Mouse (Mus musculus): ENCODE measurements around the gene Syt15. TPM values are rescaled to one million over a fixed set of nuclear protein-coding genes. Genes with fewer than 3 reads are reported as not detected.
A peak's percentile ranks its signal among the peaks of the same experiment; 100 is the strongest.

Syt15 gene
- polyA plus RNA-seq, 1 experiment from 2014 or later = 0.46 TPM

DNA sequence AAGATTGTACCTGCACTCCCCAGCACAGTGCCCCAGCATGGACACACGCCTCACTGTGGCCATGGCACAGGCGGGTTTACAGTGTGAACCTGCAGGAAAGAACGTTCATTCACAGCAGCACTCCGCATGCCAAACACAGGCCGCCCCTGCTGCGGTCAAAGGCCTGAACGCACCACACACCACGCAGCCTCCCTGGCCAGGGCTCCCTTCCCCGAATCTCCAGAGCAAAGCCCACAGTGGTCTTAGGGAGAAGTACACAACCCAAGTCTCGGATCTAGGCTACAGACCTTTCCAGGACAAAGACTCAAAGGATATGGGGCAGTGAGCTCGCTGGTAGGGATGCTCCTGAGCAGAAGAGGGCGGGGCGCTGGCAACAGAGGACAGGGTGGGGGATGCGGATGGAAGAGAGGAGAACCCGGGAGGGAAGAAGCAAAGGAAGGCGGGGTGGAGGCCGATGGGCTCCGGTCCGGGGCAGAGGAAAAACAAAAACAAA is 18.6 kb upstream of the Syt15 start:
- WGBS = 2% methylated on average over 19 of the region's 19 CpGs
- Histone ChIP-seq H3K36me3 (ENCODE audit: control insufficient read depth, insufficient read depth, low read length) (no peaks in the 10 kb centered on the region), H3K4me2 (replicated peaks; ENCODE audit: low read depth, low read length) (peak overlapping the region; percentile 87), H3K4me3 (ENCODE audit: low read length) (peak overlapping the region; percentile 60), H3K27me3 (ENCODE audit: control insufficient read depth, insufficient read depth, low read length) (no peaks in the 10 kb centered on the region), H3K9ac (ENCODE audit: low read depth, low read length) (peak overlapping the region; percentile 60; the same call in 1 of the 2 replicates), H3K27ac (ENCODE audit: low read depth, low read length) (no peak overlapping the region), H3K4me1 (ENCODE audit: control insufficient read depth, insufficient read depth, low read length) (no peaks in the 10 kb centered on the region; the same call in 1 of the 2 replicates), H3K9me3 (ENCODE audit: control insufficient read depth, low read length) (no peaks in the 10 kb centered on the region)
- ATAC-seq (ENCODE audit: low FRiP score, low TSS enrichment) = peak; percentile 74

DNA sequence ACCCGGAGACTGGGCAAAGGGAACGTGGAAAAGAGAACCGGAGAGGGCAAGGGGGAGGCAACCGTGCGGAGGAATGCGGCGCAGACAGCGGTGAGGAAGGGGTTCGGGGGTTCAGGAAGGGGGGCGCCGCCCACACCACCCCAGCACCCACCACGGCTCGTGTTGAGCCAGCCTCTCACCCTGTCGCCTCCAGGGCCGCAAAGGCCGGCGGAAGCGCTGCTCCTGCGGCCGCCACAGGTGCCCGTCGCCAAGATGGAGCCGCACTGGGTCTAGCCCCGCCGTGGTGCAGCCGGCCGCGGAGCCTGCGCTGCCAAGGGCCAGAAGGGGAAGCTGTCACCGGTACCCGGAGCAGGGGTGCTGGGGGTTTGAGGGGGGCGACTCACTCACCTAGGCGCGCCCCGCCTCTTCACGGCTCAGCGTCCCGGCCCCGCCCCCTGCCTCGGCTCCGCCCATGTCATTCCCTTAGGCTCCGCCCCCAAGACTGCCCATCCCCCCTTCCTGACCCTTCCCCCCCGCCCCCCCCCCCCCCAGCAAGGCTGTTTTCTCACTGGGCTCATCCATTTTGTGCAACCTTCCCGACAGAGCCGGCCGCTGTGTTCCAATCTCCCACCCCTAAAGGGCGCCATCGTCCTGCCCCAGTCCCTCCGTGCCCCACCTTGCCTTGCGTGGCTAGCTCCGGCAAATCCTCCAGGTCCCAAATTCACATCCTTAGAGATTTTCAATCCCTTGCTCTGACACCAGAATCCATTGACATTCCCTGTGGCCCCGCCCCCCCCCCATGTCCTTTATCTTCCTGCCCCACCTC is 18.0 kb upstream of the Syt15 start, which contains the start of gene Gprin2:
TSS of gene Gprin2 (minus strand) at position 423 of the 805 bp plus-strand sequence.
- H3K27me3 ChIP-seq (ENCODE audit: control insufficient read depth, insufficient read depth, low read length) = no peaks in the 10 kb centered on the region
- H3K4me1 ChIP-seq (ENCODE audit: control insufficient read depth, insufficient read depth, low read length) = no peaks in the 10 kb centered on the region; the same call in 1 of the 2 replicates
- H3K4me2 ChIP-seq (replicated peaks; ENCODE audit: low read depth, low read length) = peak within 1 kb of the TSS; percentile 87
- peak within 1 kb of the TSS; percentile 60 for H3K9ac ChIP-seq (ENCODE audit: low read depth, low read length)
- H3K27ac ChIP-seq (ENCODE audit: low read depth, low read length) = no peak within 1 kb of the TSS
- H3K36me3 ChIP-seq (ENCODE audit: control insufficient read depth, insufficient read depth, low read length) = no peaks in the 10 kb centered on the region
- no peaks in the 10 kb centered on the region for H3K9me3 ChIP-seq (ENCODE audit: control insufficient read depth, low read length)
- H3K4me3 ChIP-seq (ENCODE audit: low read length) = peak within 1 kb of the TSS; percentile 60
- ATAC-seq (ENCODE audit: low FRiP score, low TSS enrichment) = peak; percentile 70
- WGBS = 6% methylated on average over 32 of the region's 52 CpGs

DNA sequence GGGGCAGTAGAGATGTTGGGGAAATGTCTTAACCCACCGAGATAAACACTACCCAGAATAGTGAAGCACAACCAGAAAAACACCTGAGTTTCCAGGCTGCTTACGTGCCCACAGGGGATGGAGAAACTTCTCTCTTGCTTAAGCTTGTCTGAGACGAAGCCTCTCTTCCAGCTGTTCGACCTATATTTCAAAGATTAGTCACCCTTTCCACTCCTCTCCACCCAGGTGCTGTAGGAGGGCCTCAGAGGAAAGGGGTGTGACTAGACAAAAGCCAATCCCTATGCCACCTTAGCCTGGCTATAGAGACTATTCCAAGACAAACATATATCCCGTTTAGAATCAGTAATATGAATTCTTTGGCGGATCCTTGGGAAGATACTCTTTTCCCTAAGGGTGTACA is 11.4 kb upstream of the Syt15 start:
- H3K4me3 ChIP-seq (ENCODE audit: low read length) = no peak overlapping the region
- no peaks in the 10 kb centered on the region for H3K36me3 ChIP-seq (ENCODE audit: control insufficient read depth, insufficient read depth, low read length)
- ATAC-seq (ENCODE audit: low FRiP score, low TSS enrichment) = no peak
- H3K27ac ChIP-seq (ENCODE audit: low read depth, low read length) = no peak overlapping the region
- H3K4me2 ChIP-seq (replicated peaks; ENCODE audit: low read depth, low read length) = no peak overlapping the region
- no peaks in the 10 kb centered on the region for H3K4me1 ChIP-seq (ENCODE audit: control insufficient read depth, insufficient read depth, low read length)
- no peak overlapping the region for H3K9ac ChIP-seq (ENCODE audit: low read depth, low read length)
- no peaks in the 10 kb centered on the region for H3K9me3 ChIP-seq (ENCODE audit: control insufficient read depth, low read length)
- H3K27me3 ChIP-seq (ENCODE audit: control insufficient read depth, insufficient read depth, low read length) = no peaks in the 10 kb centered on the region; the same call in 1 of the 2 replicates
- 80% methylated on average over 6 of the region's 6 CpGs for WGBS

DNA sequence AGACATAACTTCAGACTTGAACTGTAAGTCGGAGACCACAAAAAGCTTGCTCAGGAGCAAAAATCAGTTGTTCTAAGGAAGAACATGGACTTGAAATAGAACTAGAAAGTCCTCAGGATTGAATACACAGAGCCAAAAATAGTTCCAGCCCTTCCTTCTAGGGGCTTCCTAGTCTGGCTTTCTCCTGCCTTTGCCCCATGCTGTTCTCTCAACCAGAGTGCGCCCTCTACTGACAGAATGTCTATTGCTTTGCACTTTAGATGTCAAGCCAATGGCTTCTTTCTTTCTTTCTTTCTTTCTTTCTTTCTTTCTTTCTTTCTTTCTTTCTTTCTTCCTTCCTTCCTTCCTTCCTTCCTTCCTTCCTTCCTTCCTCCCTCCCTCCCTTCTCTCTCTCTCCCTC is 10.7 kb upstream of the Syt15 start:
- H3K27ac ChIP-seq (ENCODE audit: low read depth, low read length) = no peak overlapping the region
- H3K27me3 ChIP-seq (ENCODE audit: control insufficient read depth, insufficient read depth, low read length) = no peaks in the 10 kb centered on the region; the same call in 1 of the 2 replicates
- no peak overlapping the region for H3K4me3 ChIP-seq (ENCODE audit: low read length)
- 53% methylated on average over 2 of the region's 2 CpGs for WGBS
- H3K36me3 ChIP-seq (ENCODE audit: control insufficient read depth, insufficient read depth, low read length) = no peaks in the 10 kb centered on the region
- no peaks in the 10 kb centered on the region for H3K9me3 ChIP-seq (ENCODE audit: control insufficient read depth, low read length)
- no peak overlapping the region for H3K4me2 ChIP-seq (replicated peaks; ENCODE audit: low read depth, low read length)
- ATAC-seq (ENCODE audit: low FRiP score, low TSS enrichment) = no peak
- no peaks in the 10 kb centered on the region for H3K4me1 ChIP-seq (ENCODE audit: control insufficient read depth, insufficient read depth, low read length)
- no peak overlapping the region for H3K9ac ChIP-seq (ENCODE audit: low read depth, low read length)

DNA sequence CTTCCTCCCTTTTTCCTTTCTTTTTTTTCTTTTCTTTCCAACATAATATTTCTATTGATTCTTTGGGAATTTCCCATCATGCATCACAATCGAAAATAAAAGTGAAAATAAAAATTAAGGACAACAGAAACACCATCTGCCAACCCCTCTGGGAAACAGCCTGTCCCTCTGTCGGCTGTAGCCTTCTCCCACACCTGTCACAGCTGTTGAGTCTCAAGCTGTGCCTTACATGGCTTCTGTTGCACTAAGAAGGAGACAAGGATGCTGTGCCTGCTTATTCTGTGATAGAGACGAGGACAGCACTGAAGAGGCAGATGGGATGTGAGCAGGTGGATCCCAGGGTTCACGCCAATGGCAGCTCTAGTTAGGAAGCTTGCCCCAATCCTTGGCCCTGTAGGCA is 10.3 kb upstream of the Syt15 start:
- Histone ChIP-seq H3K27ac (ENCODE audit: low read depth, low read length) (no peak overlapping the region), H3K36me3 (ENCODE audit: control insufficient read depth, insufficient read depth, low read length) (no peaks in the 10 kb centered on the region), H3K9ac (ENCODE audit: low read depth, low read length) (no peak overlapping the region), H3K4me1 (ENCODE audit: control insufficient read depth, insufficient read depth, low read length) (no peaks in the 10 kb centered on the region), H3K27me3 (ENCODE audit: control insufficient read depth, insufficient read depth, low read length) (no peaks in the 10 kb centered on the region; the same call in 1 of the 2 replicates), H3K4me2 (replicated peaks; ENCODE audit: low read depth, low read length) (no peak overlapping the region), H3K4me3 (ENCODE audit: low read length) (no peak overlapping the region), H3K9me3 (ENCODE audit: control insufficient read depth, low read length) (no peaks in the 10 kb centered on the region)
- 61% methylated on average over 4 of the region's 4 CpGs for WGBS
- ATAC-seq (ENCODE audit: low FRiP score, low TSS enrichment) = no peak

DNA sequence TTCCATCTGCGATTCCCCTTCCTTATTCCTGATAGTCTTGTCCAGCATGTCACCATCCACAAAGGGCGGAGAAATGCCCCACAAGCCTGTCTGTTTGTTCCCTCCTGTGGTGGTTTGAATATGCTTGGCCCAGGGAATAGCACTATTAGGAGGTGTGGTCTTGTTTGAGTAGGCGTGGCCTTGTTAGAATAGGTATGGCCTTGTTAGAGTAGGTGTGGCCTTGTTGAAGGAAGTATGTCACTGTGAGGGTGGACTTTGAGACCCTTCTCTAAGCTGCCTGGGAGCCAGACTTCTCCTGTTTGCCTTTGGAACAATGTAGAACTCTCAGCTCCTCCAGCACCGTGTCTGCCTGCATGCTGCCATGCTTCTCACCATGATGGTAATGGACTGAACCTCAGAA is 9.5 kb upstream of the Syt15 start:
- WGBS = 91% methylated on average over 4 of the region's 4 CpGs

DNA sequence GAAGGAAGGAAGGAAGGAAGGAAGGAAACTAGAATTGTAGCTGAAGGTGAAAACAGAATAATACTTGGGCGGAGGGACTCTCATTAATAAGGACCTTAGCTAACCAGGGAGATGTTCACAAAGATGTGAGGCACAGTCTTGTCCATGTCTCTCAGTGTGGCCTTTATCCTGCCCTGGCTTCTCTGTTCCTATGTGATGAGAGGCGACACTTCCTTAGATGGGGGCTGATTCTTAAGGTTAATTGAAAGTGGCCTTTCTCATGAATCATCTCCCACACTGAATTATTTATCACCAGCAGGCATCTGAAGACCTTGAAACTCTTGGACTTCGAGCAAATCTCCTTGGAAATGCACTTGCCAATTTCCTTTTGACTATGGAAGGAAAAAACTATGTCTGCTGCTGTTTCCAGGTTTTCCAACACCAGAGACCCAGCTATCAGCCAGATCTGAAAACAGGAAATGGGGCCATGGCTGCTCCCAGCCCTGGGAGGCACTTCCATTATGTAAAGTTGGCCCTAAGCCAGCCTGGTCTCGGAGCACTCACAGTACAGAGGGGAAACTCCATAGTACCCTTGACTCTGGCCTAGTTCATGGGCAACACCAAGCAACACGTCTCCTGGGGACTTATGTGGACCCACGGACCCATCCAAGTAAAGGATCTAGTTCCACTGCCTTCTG is 3.8 kb upstream of the Syt15 start:
- no peak overlapping the region for H3K4me2 ChIP-seq (replicated peaks; ENCODE audit: low read depth, low read length)
- H3K9ac ChIP-seq (ENCODE audit: low read depth, low read length) = no peak overlapping the region
- no peak overlapping the region for H3K27ac ChIP-seq (ENCODE audit: low read depth, low read length)
- peaks cover 23% of the 10 kb centered on the region; the same call in 1 of the 2 replicates for H3K27me3 ChIP-seq (ENCODE audit: control insufficient read depth, insufficient read depth, low read length)
- H3K36me3 ChIP-seq (ENCODE audit: control insufficient read depth, insufficient read depth, low read length) = no peaks in the 10 kb centered on the region
- ATAC-seq (ENCODE audit: low FRiP score, low TSS enrichment) = peak; percentile 77; the same call in 1 of the 2 replicates
- 46% methylated on average over 6 of the region's 6 CpGs for WGBS
- H3K4me1 ChIP-seq (ENCODE audit: control insufficient read depth, insufficient read depth, low read length) = 0 out of 2 replicates have a peak, but pooled peaks cover 5% of the 10 kb centered on the region
- no peak overlapping the region for H3K4me3 ChIP-seq (ENCODE audit: low read length)
- no peaks in the 10 kb centered on the region for H3K9me3 ChIP-seq (ENCODE audit: control insufficient read depth, low read length)

More for the DNA sequence above, 9.5 kb upstream of the Syt15 start:
- no peaks in the 10 kb centered on the region for H3K36me3 ChIP-seq (ENCODE audit: control insufficient read depth, insufficient read depth, low read length)
- no peaks in the 10 kb centered on the region for H3K9me3 ChIP-seq (ENCODE audit: control insufficient read depth, low read length)
- H3K27me3 ChIP-seq (ENCODE audit: control insufficient read depth, insufficient read depth, low read length) = no peaks in the 10 kb centered on the region; the same call in 1 of the 2 replicates
- H3K4me2 ChIP-seq (replicated peaks; ENCODE audit: low read depth, low read length) = no peak overlapping the region
- no peak overlapping the region for H3K27ac ChIP-seq (ENCODE audit: low read depth, low read length)
- H3K4me1 ChIP-seq (ENCODE audit: control insufficient read depth, insufficient read depth, low read length) = 0 out of 2 replicates have a peak, but pooled peaks cover 5% of the 10 kb centered on the region
- no peak overlapping the region for H3K4me3 ChIP-seq (ENCODE audit: low read length)
- H3K9ac ChIP-seq (ENCODE audit: low read depth, low read length) = no peak overlapping the region
- no peak for ATAC-seq (ENCODE audit: low FRiP score, low TSS enrichment)

DNA sequence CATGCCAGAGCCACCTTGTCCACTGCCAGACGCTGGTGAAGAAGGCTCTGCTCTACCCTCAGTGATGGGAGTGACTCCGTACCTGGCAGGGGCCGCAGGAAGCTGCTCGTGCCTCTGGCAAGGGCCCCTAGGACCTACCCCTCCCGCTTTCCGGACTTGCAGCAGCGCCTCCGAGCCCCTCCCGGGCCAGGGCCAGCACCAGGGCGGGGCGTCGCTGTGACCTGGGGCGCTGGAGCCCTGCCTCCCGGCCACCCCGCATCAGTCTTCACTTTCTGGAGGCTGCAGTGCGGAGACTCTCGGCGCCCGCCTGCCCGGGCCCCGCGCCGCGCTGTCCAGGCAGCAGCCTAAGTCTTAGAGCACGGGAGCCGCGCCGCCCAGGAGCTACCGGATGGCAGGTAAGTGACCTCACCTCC is 397 bp downstream of the Syt15 start:
- Histone ChIP-seq H3K4me1 (ENCODE audit: control insufficient read depth, insufficient read depth, low read length) (0 out of 2 replicates have a peak, but pooled peaks cover under 1% of the 10 kb centered on the region), H3K4me2 (replicated peaks; ENCODE audit: low read depth, low read length) (peak overlapping the region; percentile 57), H3K9ac (ENCODE audit: low read depth, low read length) (peak overlapping the region; percentile 44), H3K36me3 (ENCODE audit: control insufficient read depth, insufficient read depth, low read length) (no peaks in the 10 kb centered on the region), H3K27me3 (ENCODE audit: control insufficient read depth, insufficient read depth, low read length) (peaks cover 25% of the 10 kb centered on the region; the same call in 1 of the 2 replicates), H3K9me3 (ENCODE audit: control insufficient read depth, low read length) (no peaks in the 10 kb centered on the region), H3K27ac (ENCODE audit: low read depth, low read length) (no peak overlapping the region), H3K4me3 (ENCODE audit: low read length) (peak overlapping the region; percentile 30)
- peak; percentile 14; the same call in 1 of the 2 replicates for ATAC-seq (ENCODE audit: low FRiP score, low TSS enrichment)
- WGBS = 2% methylated on average over 28 of the region's 29 CpGs
